Mouse (Mus musculus): ENCODE data around the gene Ier5.

Ier5 gene

GRCm38 (mm10) chr1:155077675-155078074, 21.8 kb downstream of the Ier5 start:
- no peak for DNase-seq (ENCODE audit: low spot score in 2 of 2)

- DNase-seq (ENCODE audit: low spot score in 2 of 2): no peak
These were observed 23.6 kb downstream of the Ier5 start for GRCm38 (mm10) chr1:155075856-155076255.

- DNase-seq (ENCODE audit: low spot score in 2 of 2): no peak
These were observed 24.6 kb downstream of the Ier5 start for GRCm38 (mm10) chr1:155074856-155075255.

GRCm38 (mm10) chr1:155073905-155074304, 25.5 kb downstream of the Ier5 start:
- DNase-seq (ENCODE audit: low spot score in 2 of 2): no peak

GRCm38 (mm10) chr1:155073133-155073532, 26.3 kb downstream of the Ier5 start:
- no peak for DNase-seq (ENCODE audit: low spot score in 2 of 2)

GRCm38 (mm10) chr1:155071287-155071876, 28.1 kb downstream of the Ier5 start:
- DNase-seq (ENCODE audit: low spot score in 2 of 2): no peak

- no peak for DNase-seq (ENCODE audit: low spot score in 2 of 2)
These were observed 28.7 kb downstream of the Ier5 start for GRCm38 (mm10) chr1:155070561-155071286.

- no peak for DNase-seq (ENCODE audit: low spot score in 2 of 2)
These were observed 29.7 kb downstream of the Ier5 start for GRCm38 (mm10) chr1:155069696-155070095.

- DNase-seq (ENCODE audit: low spot score in 2 of 2): no peak
These were observed 33.2 kb downstream of the Ier5 start for GRCm38 (mm10) chr1:155066196-155066595.

- DNase-seq (ENCODE audit: low spot score in 2 of 2): no peak
These were observed 34.3 kb downstream of the Ier5 start for GRCm38 (mm10) chr1:155065068-155065701.

GRCm38 (mm10) chr1:155064649-155065048, 34.8 kb downstream of the Ier5 start:
- no peak for DNase-seq (ENCODE audit: low spot score in 2 of 2)

- no peak for DNase-seq (ENCODE audit: low spot score in 2 of 2)
These were observed 35.3 kb downstream of the Ier5 start for GRCm38 (mm10) chr1:155064111-155064510.

GRCm38 (mm10) chr1:155062963-155063362, 36.5 kb downstream of the Ier5 start:
- no peak for DNase-seq (ENCODE audit: low spot score in 2 of 2)

GRCm38 (mm10) chr1:155062057-155062456, 37.4 kb downstream of the Ier5 start:
- no peak for DNase-seq (ENCODE audit: low spot score in 2 of 2)

- no peak for DNase-seq (ENCODE audit: low spot score in 2 of 2)
These were observed 38.3 kb downstream of the Ier5 start for GRCm38 (mm10) chr1:155060832-155061801.

- DNase-seq (ENCODE audit: low spot score in 2 of 2): no peak
These were observed 39.2 kb downstream of the Ier5 start for GRCm38 (mm10) chr1:155060261-155060660.

- peak; percentile 56 to 66 for DNase-seq (ENCODE audit: low spot score in 2 of 2)
These were observed 39.9 kb downstream of the Ier5 start for GRCm38 (mm10) chr1:155059505-155059904.

- DNase-seq (ENCODE audit: low spot score in 2 of 2): no peak
These were observed 41.1 kb downstream of the Ier5 start for GRCm38 (mm10) chr1:155058099-155059012.

GRCm38 (mm10) chr1:155056166-155056565, 43.3 kb downstream of the Ier5 start:
- no peak for DNase-seq (ENCODE audit: low spot score in 2 of 2)

- DNase-seq (ENCODE audit: low spot score in 2 of 2): no peak
These were observed 44.4 kb downstream of the Ier5 start for GRCm38 (mm10) chr1:155055041-155055440.

All from thymus, postnatal 10 days (tissue).